Mouse (Mus musculus): ENCODE measurements around the gene Slamf9.

Slamf9 gene

DNA sequence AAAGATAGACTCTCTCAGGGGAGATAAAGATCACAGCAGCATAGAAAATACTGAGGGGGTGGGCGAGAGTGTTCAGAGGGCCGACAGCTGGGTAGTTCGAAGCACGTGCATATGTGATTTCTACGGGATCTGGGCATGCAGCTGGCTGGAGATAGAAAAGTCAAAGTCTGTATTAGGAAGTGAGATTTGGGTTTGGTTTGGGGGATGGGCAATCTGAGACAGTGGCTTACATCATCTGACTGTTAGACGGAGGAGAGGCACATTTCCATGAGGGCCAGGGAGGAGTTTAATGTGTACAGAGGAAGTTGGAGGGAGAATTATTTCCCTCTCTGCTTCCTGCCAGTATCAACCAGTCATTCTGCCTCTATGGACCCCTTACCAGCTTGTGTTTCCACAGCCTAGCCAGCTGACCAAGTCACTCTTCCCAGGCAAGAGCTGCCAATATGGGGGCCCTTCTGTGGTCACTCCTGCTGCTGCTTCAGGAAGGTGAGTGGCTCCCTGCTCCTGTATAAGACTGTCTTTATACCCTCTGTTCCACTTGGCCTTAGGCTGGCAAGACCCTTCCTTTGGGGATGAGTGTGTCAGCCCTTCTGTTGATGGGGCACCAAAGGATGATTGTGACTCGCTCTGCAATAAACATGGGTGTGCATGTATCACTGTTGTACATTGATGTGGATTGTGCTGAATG lies at the start of gene Slamf9:
Slamf9 (plus strand) TSS at position 305 of the 688 bp plus-strand sequence.
- no peak for DNase-seq (ENCODE audit: inconsistent ontology term)

DNA sequence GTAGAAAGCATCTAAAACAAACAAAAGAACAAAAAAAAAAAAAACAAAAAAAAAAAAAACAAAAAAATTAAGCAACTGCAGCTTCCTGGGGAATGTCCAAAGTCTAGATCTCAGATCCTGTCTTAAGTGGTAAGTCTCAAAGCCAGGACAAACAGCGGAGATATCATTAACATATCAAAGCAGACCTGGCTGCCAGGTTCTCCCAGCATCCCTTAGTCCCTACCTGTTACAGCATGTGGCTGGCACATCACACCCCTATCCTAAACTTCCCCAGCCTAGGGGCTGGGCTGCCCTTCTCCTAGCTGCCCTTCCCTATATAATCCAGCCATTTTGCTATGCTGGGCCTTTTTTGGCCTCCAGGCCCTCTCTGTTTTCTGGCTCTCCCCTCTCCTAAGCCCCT lies 48.7 kb upstream of the Slamf9 start:
- no peak for DNase-seq (ENCODE audit: inconsistent ontology term)

DNA sequence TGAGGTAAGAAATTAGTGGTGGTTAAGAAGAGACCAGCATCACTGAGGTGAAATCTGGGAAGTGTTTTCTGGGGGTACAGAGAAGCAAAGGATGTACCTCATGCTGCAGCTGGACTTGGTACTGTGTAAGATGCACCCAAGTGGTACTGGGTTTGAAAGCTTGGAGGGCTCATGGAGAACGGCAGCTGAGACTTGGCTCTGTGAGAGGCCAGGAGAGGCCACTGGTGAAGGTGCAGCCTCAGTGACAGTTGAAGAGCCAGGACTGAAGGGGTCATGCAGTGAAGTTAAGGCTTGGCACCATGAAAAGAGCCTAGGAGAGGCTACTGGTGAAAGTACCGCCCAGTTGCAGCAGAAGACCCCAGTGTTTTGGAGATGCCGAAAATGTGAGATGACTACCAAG lies 47.3 kb upstream of the Slamf9 start:
- DNase-seq (ENCODE audit: inconsistent ontology term) = no peak

DNA sequence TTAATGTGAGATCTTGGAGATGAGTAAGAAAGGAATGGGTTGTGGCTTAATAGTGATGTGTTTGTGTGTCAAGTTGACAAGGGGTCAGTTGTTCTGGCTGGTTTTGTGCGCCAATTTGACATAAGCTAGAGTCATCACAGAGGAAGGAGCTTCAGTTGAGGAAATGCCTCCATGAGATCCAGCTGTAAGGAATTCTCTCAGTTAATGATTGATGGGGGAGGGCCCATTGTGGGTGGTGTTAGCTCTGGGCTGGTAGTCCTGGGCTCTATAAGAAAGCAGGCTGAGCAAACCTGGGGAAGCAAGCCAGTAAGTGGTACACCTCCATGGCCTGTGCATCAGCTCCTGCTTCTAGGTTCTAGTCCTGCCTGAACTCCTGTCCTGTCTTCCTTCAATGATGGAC lies 46.5 kb upstream of the Slamf9 start:
- DNase-seq (ENCODE audit: inconsistent ontology term) = no peak

DNA sequence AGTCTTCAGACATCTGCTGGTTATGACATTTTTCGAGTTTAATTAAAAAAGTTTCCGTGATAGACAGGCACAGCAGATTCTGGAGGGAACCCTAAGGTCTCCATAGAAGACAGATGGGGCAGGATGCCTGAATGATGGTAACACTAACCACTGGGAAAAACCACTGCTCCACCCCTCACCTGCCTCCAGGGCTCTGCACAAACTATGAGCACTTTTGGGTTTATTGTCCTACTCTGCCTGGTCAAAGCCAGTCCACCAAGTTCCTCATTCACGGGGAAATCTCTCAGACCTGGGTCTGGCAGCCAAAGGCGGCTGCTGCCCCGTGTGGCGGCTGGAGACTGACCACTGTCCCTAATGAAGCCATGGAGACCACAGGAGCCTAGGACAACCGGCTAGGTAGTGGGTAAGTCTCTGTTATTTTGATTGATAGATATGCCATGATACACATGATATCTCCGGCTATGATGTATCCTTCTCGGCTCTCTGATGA lies 44.4 kb upstream of the Slamf9 start:
- no peak for DNase-seq (ENCODE audit: inconsistent ontology term)

DNA sequence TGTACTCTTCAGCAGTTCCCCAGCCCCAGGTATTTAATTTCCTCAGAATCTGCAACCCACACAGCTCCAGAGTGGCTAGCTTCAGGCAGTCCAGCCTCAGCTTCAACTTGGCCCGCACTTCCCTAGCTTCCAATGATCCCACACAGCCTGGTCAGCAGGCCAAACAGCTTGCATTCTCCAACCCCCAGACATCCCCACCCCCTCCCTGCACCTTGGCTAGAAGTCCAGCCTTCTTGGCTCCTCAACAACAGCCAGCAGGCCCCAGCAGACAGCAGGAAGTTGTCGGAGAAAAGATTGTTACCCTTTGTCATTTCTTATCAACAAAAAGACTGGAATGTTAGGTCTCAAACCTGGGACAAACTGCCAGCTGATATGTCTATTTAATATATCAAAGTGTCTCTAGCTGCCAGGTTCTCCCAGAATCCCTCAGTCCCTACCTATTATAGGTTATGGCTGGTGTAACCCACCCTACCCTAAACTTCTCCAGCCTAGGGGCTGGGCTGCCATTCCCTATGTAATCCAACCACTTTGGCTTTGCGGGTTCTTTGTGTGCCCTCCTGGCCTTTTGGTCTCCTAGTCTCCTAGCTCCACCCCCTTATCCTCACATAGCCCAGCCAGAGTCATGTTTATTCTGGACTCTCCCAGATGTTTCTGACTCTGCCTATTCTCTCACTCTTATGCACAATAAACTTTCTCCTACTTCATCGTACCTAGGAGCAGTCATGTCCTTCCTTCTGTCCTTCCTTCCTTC lies 43.1 kb upstream of the Slamf9 start:
- peak; percentile 78 for DNase-seq (ENCODE audit: inconsistent ontology term)

DNA sequence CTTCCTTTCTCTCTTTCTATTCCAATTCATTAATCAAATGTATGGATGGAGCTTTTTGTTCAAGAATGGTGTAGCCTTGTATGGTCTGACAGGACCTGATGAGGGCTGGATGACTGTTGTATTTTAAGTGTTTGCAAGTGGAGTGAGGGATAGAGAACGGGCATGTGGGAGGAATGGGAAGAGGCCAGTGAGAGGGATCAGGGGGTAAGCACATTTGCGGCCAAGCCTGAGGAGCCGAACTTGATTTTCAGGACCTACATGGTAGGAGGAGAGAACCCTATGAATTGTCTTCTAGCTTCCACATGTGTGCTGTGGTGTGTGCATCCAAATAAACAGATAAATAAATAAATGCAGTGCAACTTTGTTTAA lies 42.6 kb upstream of the Slamf9 start:
- no peak for DNase-seq (ENCODE audit: inconsistent ontology term)

DNA sequence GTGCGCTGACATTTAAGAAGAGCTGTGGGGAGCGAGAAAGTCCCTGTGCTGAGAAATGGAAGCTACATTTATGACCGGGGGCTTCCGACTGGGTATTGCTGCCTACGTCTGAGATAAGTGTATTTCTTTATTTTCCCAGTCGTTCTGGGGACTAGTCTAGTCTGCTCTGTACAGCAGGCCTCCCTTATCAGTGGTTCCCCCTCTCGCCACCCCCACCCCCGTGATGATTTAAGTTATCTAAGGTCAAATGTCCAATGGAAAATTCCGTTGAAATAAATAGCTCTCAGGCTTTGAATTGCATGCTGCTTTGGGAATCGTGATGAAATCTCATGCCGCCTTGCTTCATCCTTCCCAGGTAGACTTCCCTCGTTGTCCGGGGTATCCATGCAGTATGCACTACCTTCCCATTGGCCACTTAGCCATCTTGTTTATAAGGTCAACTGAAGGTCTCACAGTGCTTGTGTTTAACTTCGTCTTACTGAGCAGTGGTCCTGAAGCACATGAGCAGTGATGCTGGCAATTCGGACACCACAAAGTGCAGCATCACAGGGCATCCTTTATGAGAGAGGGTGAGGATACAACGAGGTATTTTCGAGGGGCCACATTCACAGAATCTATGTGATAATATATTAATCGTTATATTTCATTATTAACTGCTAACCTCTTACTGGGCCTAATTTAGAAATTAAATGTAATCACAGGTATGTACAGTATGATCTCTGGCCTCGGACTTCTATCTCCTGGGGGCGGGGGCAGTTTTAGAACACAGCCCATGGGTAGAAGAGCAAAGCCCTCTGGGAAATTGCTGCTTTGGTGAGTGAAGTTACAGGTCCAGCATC lies 41.9 kb upstream of the Slamf9 start:
- no peak for DNase-seq (ENCODE audit: inconsistent ontology term)

DNA sequence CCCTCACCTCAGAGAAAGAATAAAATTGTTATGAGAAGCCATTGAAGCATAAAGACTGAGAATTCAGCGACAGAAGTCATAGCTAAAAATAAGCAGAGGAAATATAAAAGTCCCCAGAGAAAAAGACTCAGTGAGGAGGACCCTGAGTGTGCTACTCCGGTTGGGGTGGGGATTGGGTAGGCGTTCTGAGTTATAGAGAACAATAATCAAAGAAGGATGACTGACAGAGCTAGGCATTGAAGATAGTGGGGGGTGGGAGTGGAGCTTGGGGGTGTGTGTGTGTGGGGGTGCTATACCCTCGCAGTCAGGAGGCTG lies 41.4 kb upstream of the Slamf9 start:
- DNase-seq (ENCODE audit: inconsistent ontology term) = no peak

DNA sequence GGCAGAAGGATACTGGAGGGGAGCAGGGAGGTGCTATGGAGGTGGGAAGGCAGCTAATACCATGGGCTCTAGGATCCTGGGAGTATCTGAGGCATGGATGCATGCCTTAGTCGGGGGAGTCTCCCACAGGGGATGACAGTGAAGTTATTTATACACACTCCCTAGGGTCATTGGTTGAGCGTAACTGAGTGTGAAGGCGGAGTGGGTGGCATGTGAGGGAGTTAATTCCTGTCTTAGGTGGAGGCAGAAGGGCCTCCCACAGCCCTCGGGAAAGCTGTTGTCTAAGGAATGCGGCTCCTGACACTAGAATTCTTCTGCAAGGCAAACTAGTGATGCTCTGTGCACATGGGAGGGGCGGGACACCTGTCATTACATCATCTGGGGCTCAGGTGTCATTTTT lies 38.4 kb upstream of the Slamf9 start:
- no peak for DNase-seq (ENCODE audit: inconsistent ontology term)

DNA sequence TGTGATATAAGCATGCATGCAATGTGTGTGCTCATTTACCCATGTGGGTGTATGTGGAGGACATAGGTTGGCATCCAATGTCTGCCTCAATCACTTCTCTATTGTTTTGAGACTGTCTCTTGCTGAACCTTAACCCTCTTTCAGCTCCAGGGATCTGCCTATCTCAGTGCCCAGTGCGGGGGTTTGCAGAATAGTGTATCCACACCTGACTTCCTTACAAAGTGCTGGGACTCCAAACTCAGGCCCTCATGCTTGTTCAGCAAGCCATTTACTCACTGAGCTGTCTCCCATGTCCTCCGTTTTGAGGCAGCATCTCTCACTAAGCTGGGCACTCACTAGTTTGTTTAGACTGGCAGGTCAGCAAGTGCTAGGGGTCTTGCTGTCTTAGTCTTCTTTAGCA lies 36.5 kb upstream of the Slamf9 start:
- DNase-seq (ENCODE audit: inconsistent ontology term) = no peak

DNA sequence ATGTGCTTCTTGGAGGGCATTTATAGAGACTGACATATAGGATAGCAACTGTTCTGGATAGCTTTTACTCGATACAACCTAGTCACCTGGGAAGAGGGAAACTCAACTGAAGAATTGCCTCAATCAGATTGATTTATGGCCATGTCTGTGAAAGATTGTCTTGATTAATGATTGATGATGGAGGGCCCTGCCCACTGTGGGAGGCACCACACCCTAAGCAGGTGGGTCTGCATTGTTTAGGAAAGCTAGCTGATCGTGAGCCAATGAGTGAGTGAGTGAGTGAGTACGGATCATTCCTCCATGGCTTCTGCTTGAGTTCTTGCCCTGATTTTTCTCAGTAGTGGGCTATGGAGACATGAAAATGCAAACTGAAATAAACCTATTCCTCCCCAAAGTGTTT lies 34.6 kb upstream of the Slamf9 start:
- DNase-seq (ENCODE audit: inconsistent ontology term) = no peak

DNA sequence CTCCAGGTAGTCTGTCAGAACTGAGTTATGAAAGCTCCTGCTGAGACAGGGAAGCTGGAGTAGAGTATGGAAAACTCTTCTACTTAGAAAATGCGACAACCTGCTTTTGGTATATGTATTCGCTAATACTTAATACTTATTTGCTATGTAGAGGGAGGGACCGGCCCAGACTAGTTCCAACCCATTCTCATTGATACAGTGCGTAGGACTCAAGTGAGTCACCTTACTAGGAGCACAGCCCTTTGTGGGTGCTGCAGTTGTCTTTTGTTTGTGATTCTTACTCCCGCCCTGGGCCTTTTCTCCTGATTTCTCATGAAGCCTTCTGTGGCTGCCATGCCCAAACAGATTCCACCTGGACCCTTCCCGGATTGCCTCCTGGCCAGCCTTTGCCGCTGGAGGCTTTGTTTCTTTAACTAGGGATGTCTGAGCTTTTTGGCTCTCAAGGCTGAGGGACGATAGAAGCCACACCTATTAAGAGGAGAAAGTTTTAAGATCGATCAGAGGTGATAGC lies 33.2 kb upstream of the Slamf9 start:
- no peak for DNase-seq (ENCODE audit: inconsistent ontology term)

DNA sequence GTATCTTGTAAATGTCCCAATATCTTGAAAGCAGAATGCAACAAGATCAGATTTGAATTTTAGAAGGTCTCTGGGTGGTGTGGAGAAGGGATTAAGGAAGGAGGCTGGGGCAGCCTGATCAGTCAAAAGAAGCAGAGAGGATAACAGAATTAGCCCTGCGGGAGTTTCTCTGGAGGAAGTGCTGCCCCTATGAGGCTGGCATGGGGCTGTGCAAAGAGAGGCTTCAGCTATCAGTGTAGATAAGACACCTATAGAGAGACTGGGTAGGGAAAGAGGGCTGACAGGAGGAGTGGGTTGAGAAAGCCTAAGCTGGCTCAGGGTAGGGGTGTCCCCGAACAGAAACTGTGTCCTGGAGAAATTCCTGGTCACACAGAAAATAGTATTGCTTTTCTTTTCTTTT lies 24.9 kb upstream of the Slamf9 start:
- no peak for DNase-seq (ENCODE audit: inconsistent ontology term)

DNA sequence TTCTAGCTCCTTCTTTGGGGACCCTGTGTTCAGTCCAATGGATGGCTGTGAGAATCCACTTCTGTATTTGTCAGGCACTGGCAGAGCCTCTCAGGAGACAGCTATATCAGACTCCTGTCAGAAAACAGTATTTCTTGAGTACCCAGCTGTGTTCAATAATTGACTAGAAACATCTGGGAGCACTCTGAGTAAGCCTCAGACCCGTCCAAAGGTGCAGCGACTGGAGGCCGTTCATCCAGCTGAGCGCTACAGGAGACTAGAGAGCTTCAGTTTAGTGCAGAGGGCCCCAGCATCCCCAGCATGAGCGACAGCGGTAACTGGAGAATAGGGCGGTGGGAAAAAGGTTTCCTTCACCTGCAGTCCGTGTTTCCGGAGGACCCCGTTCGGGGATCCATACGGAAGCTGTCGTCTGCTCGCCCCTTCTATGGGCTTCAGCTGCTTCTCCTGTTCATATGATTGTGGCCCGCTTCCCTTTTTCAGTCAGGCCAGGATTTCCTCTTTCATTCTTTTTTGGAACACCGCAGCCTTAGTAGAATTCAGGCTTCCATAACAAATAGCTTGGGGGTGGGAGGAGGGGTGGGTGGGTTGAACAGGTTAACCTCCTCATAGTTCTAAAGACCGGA lies 24.2 kb upstream of the Slamf9 start:
- no peak for DNase-seq (ENCODE audit: inconsistent ontology term)

DNA sequence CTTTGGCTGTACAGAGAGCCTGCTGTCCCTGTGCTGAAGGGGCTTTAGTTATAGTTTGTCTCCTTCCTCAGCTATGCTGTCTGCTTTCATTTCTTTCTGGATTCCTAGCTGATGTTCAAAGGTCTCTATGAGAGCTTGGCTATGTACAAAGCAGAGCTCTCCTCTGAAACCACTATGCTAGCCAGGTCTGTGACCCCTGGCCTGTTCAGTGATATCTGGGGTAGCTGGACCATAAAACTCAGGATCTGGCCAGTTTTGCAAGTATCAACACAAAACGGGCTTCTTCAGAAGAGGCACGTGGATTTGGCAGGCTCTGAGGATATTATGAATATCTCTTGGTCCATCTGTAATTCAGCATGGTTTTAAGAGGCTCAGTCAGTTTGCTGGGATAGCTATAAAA lies 22.2 kb upstream of the Slamf9 start:
- DNase-seq (ENCODE audit: inconsistent ontology term) = no peak

DNA sequence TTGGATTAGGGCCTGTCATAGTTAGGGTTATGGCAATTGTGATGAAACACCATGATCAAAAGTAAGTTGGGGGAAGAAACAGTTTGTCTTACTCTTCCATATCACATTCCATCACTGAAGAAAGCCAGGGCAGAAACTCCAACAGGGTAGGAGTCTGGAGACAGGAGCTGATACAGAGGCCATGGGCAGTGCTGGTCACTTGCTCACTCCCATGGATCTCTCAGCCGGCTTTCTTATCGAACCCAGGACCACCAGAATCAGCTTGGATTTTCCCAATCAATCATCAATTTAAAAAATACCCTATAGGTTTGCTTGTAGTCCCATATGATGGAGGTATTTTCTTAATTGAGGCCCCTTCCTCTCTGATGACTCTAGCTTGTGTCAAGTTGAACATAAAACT lies 21.3 kb upstream of the Slamf9 start:
- DNase-seq (ENCODE audit: inconsistent ontology term) = no peak

DNA sequence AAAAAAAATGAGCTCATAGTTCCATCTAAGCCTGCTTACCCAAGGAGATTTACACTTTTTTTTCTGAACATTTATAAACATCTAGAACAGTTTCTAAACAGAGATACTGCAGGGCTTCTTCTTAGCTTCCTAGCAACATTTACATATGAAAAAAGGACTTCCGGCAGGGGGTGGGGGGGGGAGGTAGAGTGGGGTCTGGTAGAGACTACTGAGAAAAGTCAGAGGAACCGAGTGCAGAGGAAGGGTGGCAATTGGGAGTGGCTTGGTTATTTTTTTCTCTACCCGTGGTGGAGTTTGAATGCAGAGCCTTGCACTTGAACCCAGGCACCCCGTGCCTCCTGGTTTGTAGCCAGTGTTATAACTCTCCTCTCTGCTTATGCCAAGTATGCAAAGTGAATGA lies 19.7 kb upstream of the Slamf9 start:
- DNase-seq (ENCODE audit: inconsistent ontology term) = no peak

DNA sequence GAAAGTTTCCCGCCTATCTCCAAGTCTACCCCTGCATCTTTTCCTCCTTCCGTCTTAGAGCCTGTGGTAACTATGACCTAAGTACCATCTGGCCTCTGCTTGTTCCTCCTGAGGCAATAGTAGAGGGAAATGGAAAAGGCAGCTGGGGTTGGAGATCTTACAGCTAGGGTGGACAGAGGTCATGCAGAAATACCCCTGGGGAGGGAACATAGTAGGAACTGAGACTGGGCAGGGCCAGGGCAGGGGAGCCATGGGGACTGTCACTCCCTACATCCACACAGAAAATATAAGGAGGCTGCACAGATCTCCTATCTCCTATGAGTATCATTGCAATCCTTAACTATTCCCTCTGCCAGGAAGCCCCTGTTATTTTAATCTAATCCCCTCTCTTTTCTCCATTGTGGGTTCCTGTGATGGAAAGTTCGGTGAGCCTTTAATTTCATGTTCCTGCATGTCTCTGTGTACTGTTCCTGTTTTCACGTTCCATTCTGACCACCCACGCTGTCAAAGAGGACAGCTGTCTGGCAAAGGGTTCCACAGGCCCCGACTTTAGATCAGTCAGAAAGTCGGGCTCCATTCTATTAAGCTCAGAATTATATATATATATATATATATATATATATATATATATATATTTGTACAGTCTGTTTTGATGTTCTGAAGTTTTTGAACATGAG lies 19.0 kb upstream of the Slamf9 start:
- no peak for DNase-seq (ENCODE audit: inconsistent ontology term)

DNA sequence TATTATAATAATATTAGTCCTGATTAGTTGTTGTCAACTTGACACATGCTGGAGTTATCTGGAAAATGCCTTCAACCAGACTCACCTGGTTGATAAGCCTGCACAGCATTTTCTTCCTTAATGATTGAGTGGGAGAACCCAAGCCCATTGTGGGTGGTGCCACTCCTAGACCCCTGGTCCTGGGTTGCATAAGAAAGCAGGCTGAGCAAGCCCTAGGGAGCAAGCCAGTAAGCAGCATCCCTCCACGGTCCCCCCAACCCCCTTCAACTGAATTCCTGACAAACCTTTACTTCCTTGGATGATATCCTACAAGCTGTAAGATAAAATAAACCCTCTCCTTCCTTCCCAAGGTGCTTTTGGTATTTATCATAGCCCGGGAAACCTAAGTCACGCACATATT lies 18.0 kb upstream of the Slamf9 start:
- no peak for DNase-seq (ENCODE audit: inconsistent ontology term)

DNA sequence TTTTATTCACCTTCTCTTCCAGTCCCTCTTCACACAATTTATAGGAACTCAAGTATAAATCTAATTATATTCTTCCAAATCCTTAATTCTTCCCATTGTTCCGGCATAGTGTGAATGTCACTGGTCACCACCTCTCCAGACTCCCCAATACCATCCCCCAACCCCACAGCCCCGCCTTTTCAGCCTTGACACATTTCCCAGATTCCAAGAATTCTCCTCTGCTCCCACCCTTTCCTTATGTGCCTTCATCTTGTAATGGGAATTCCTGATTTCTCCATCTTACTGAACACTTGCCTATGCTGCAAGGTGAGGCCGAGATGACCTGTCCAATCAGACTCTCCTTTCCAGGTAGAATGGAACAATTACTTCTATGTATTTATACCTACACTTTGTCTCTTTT lies 17.1 kb upstream of the Slamf9 start:
- no peak for DNase-seq (ENCODE audit: inconsistent ontology term)

DNA sequence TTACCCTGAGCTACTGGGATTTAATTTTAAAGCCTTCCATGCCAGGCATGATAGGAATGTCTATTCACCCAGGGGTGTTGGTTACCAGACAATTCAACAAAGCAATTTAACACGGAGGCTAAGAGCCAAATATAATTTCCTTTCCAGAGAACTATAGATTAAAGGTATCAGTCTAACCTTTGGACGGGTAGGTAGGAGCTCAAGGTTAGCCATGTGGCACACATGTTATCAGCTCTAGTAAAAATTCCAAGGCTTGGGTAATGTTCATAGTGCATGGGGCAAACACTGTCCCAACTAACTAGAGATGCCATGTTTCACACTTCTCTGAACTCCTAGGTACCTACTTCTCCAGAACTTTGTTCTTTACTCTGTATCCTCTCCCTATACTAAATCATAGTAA lies 13.6 kb upstream of the Slamf9 start:
- DNase-seq (ENCODE audit: inconsistent ontology term) = no peak

All from Muller cell, postnatal 12 days (primary cell).